Mouse (Mus musculus) lung, adult 2 months (tissue): ENCODE data around the gene Lrrc51. TPM values are rescaled to one million over a fixed set of nuclear protein-coding genes. Genes with fewer than 3 reads are reported as not detected.
A peak's percentile ranks its signal among the peaks of the same experiment; 100 is the strongest.

Experiments used
- DNase-seq: peaks from one replicate; pipeline ENCODE4 v3.0.0; 2022
- H3K4me1 ChIP-seq: fragments of 200-500 bp; 2 replicates; pipeline ENCODE4 v1.6.1; 2011; ENCODE audit warnings: low read length; ENCODE audit not compliant: control insufficient read depth, insufficient read depth
- H3K4me3 ChIP-seq: fragments of 200-500 bp; replicated peaks from 2 replicates; pipeline ENCODE3; 2011; ENCODE audit warnings: low read depth, mild to moderate bottlenecking, control low read depth, low read length; ENCODE audit errors: extremely low read depth
- CTCF ChIP-seq: fragments of 200-500 bp; IDR thresholded peaks from 2 replicates; pipeline ENCODE4 v1.5.1; 2011; ENCODE audit warnings: mild to moderate bottlenecking, low read length, control low read depth; ENCODE audit not compliant: insufficient read depth
- POLR2A ChIP-seq: fragments of 200-500 bp; IDR thresholded peaks from 2 replicates; pipeline ENCODE4 v1.6.1; 2011; ENCODE audit warnings: low read depth, mild to moderate bottlenecking, control low read depth, low read length, borderline replicate concordance; ENCODE audit errors: extremely low read depth
- WGBS: fragments of 180-500 bp; shearing (Covaris S2); methylation state at CpG from one replicate; pipeline ENCODE4 v1.1.7; 2018; 5-methylcytosine and 5-hydroxymethylcytosine counted together
- polyA plus RNA-seq: library from polyadenylated mRNA; depleted of rRNA; stranded (reverse); fragments of >200 nt; gene quantifications from 2 replicates; pipeline ENCODE4 v1.2.3, GENCODE M21; 2012

Gene Lrrc51
- polyA plus RNA-seq, 1 experiment, result 36.5 TPM

DNA sequence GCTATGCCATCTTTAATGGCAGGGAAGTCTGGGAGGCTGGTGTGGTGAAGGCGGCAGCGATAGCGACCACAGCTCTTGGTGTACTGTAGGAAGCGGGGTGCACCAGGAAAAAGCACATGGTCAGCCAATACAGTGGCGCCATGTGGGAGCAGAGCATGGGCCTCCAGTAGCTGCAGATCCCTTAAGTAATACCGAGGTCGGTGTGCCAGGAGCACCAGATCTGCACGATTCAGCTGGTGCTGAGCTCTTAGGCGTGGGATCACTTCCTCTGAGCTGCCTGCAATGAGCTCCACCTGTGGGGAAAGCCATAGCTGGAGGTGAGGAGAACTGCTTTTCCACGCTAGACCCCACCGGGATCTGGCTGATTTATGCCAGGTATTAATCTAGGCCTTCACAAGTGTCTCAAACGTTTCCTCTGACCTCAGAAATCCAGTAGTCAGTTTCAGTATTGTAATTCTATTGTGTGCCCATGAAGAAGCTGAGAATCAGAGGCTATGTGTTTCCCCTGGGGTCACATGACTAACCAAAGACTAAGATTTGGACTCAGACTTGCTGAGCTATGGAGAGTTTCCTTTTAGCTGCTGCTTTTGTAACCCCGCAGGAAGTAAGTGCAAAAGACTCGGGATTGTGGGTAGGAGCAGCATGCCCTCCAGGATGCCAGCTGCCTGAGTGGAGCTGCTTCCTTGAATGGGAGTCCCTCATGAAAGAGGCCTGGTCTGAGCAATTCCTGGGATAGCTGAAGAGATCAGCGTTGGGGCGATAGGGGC is 33.2 kb downstream of the Lrrc51 start:
- Histone ChIP-seq H3K4me3 (no peak overlapping the region), H3K4me1 (peaks cover 3% of the 10 kb centered on the region)
- WGBS, result 89% methylated on average over 16 of the region's 16 CpGs
- no peak for DNase-seq
- no peak for TF ChIP-seq POLR2A
- TF ChIP-seq CTCF, result no peak

DNA sequence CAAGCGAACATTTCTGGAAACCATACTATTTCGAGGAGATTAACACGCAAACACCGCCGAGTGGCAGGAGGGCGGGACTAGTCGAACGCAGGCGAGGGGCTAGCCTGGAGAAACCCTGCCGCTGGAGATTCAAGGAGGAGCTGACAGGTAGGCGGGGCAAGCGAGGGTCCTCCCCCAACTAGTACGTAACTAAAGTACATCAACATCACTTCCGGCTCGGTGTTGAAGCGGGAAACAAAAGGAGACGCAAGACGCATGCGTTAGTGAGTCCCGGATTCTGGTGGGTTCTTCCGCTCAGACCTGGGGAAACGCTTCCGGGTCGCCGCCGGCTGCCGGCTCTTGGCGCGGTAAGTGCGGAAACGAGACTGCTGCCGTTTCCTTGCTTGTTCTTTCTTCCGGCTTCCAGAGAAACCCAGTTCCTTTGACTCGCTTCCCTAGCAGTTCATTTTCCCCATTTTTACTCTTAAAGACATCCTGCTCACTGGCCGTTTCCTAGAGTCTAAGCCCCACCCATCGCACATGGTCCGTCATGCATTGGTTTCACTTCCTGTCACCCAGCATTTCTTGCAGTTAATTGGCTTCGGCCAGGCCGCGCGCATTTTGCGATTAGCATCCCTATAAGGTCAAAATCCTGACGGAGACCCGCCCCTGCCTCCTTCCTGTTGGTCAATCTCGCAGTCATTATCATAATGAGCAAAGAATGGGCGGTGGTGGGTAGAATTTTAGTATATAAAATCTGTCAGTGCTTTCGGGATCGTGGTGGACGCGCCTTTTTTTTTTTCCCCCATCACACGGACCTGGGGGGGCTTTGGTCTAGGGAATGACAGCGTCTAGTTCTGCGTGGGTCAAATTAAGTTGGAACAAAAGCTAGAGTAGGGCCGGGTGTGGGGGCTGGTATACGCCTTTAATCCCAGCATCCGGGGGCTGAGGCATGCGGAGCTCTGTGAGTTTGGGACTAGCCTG is 37.3 kb downstream of the Lrrc51 start:
- under 1% methylated on average over 57 of the region's 57 CpGs for WGBS
- TF ChIP-seq POLR2A (peak; percentile 91; the same call in 1 of the 2 replicates), CTCF (no peak)

DNA sequence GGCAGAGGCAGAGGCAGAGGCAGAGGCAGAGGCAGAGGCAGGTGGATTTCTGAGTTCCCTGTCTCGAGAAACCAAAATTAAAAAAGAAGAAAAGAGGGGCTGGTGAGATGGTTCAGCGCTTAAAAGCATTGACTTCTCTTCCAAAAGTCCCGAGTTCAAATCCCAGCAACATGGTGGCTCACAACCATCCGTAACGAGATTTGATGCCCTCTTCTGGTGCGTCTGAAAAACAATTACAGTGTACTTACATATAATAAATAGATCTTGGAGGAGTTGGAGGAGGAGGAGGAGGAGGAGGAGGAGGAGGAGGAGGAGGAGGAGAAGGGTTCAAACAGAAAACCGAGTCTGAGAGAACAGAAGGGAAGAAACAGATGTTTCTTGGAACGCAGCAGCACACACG is 38.0 kb downstream of the Lrrc51 start:
- no peak for DNase-seq
- TF ChIP-seq CTCF (no peak), POLR2A (no peak)
- 33% methylated on average over 9 of the region's 9 CpGs for WGBS
- peak overlapping the region; percentile 93 for H3K4me3 ChIP-seq
- peaks cover 3% of the 10 kb centered on the region for H3K4me1 ChIP-seq

More for the DNA sequence above, 37.3 kb downstream of the Lrrc51 start:
- H3K4me3 ChIP-seq, result peak overlapping the region; percentile 93
- H3K4me1 ChIP-seq, result peaks cover 3% of the 10 kb centered on the region
- DNase-seq, result peak; percentile 96

DNA sequence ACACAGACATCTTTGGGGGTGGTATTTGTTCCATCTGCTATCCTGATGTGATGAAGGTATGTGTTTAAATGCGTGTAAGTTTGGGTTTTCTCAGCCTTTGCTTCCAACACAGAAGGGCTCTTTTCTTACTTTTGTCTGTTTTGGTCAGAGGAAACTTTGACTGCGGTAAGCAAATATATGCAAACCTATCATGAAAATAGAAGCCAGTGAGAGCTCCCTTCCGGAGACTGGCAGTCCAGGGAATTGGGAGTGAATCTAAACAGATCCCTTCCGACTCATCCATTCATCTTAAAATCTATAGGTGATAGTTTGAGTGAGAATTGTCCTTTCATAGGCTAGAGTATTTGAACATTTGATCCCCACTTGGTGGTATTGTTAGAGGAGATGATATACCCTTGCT is 45.2 kb downstream of the Lrrc51 start:
- no peak for DNase-seq
- Histone ChIP-seq H3K4me1 (no peaks in the 10 kb centered on the region), H3K4me3 (no peak overlapping the region)
- 77% methylated on average over 4 of the region's 4 CpGs for WGBS
- TF ChIP-seq POLR2A (no peak), CTCF (no peak)

DNA sequence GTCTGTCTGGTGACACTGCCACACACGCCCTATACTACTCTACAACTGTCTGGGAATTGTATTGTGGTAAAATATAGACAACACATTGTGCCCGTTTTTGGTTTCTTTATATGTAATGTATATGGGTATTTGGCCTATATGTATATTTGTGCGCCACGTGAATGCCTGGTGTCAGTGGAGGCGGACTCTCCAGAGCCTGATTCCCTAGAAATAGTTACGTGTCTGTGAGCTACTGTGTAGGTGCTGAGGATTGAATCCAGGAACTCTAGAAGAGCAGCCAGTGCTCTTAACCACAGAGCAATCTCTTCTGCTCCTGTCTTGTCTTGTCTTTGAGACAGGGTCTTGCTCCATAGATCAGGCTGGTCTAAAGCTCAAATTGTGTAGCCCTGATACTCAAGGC is 47.4 kb downstream of the Lrrc51 start:
- WGBS, result 87% methylated on average over 6 of the region's 6 CpGs
- H3K4me3 ChIP-seq, result no peak overlapping the region
- TF ChIP-seq CTCF, result no peak
- no peak for TF ChIP-seq POLR2A
- no peak for DNase-seq
- H3K4me1 ChIP-seq, result no peaks in the 10 kb centered on the region

DNA sequence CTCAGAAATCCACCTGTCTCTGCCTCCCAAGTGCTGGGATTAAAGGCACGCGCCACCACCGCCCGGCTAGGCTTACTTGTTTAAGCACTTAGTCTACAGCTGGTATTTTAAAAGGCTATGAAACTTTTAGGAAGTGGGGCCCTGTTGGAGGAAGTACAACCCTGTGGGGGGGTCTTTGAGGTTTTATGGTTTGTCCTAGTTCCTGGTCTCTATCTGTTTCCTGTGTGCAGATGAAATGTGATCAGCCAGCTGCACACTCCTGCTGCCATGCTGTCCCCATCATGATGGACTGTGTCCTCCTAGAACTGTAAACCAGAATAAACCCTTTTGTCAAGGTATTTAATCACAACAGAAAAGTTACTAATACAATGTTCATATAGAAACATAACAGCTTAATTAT is 49.5 kb downstream of the Lrrc51 start:
- DNase-seq, result no peak
- 97% methylated on average over 4 of the region's 4 CpGs for WGBS
- Histone ChIP-seq H3K4me3 (no peak overlapping the region), H3K4me1 (no peaks in the 10 kb centered on the region)
- no peak for TF ChIP-seq POLR2A
- TF ChIP-seq CTCF, result no peak

DNA sequence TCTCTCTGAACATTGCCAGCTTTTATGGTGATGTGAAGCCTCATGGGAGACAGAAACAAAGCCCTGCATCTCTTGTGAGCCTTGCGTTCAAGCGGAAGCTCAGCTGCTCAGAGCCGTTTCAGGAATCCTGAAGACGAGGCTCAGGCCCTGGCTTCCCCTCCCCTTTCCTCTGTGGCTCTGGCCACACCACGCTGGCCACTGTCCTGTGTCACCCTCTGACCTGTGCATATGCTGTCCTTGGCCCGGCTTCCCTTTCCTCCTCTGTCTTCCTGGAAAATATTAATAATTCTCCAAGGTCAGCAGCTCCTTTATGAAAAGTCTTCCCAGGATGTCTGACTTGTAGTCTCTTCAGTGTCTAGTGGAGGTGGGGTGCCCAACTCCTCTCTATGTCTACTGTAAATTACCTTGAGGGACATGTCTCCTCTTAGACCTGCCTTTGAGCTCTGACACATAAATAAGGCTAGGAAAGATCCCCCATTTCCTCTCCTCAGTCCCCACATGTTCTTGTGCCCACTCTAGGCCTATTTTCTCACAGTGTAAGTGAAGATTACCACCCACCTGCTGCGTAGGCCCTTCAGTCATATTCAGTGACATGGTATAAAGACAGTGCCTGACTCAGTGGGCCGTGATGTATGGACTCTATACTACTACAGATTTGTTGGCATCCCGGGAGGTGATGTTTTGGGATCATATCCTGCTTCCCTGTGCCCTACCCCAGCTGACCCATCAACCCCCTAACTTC is 51.1 kb downstream of the Lrrc51 start:
- H3K4me1 ChIP-seq, result no peaks in the 10 kb centered on the region
- no peak for DNase-seq
- no peak for TF ChIP-seq CTCF
- TF ChIP-seq POLR2A, result no peak
- no peak overlapping the region for H3K4me3 ChIP-seq
- WGBS, result 58% methylated on average over 9 of the region's 9 CpGs

DNA sequence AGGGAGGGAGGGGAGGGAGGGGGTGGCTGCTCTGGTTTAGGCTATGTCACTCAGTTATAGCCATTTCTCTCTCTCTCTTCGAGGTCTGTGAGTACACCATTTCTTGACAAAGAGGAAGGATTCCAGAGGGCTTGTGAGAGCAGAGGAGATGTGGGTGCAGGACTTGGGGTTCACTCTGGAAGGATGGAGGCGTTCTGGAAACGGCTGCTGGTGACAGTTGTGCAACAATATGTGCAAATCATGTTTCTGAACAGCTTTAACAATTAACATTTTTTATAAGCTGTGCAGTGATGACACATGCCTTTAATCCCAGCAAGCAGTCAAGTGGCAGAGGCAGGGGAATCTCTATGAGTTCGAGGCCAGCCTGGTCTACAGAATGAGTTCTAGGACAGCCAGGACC is 52.8 kb downstream of the Lrrc51 start:
- H3K4me3 ChIP-seq, result no peak overlapping the region
- no peak for DNase-seq
- WGBS, result 68% methylated on average over 4 of the region's 4 CpGs
- no peaks in the 10 kb centered on the region for H3K4me1 ChIP-seq
- TF ChIP-seq CTCF (no peak), POLR2A (no peak)

DNA sequence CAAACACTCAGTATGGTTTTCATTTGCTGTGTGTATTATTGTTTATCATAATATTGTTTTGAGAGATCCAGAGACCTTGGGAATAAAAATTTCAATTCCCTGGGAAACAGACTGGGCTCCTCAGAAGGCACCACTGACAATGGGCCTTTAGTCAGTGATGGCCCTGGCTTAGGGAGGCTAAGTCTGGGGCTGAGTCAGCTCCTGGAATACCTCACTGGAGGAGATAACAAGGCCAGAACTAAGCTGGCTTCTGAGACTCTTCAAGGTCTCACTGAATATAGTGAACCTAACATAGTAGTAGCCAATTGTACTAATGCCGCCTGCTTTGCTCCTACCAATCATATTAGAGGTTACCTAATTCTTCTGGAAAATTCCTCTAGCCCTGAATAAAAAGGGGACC is 57.7 kb downstream of the Lrrc51 start:
- H3K4me3 ChIP-seq, result no peak overlapping the region
- 94% methylated on average over 1 of the region's 1 CpGs for WGBS
- DNase-seq, result no peak
- TF ChIP-seq CTCF (no peak), POLR2A (no peak)
- no peaks in the 10 kb centered on the region for H3K4me1 ChIP-seq
